Mouse (Mus musculus): ENCODE results near the gene Phpt1. TPM values are rescaled to one million over a fixed set of nuclear protein-coding genes. Genes with fewer than 3 reads are reported as not detected.

Phpt1 gene
- polyA plus RNA-seq, 1 experiment from 2014 or later, result 209 TPM

- WGBS, result 10% methylated on average over 43 of the region's 43 CpGs
Observed at GRCm38 (mm10) chr2:25545996-25546810, 28.8 kb downstream of the Phpt1 start.

GRCm38 (mm10) chr2:25541644-25542367 is 33.2 kb downstream of the Phpt1 start:
- no peak overlapping the region for H3K4me2 ChIP-seq (ENCODE audit: low read depth, low read length)
- no peak overlapping the region for H3K9ac ChIP-seq (replicated peaks; ENCODE audit: low read depth, low read length)
- WGBS, result 81% methylated on average over 10 of the region's 10 CpGs
- no peaks in the 10 kb centered on the region for H3K27me3 ChIP-seq (ENCODE audit: control insufficient read depth, insufficient read depth, low read length)
- H3K27ac ChIP-seq (ENCODE audit: low read depth, low read length), result no peak overlapping the region
- H3K4me1 ChIP-seq (ENCODE audit: control insufficient read depth, insufficient read depth, low read length), result 0 out of 2 replicates have a peak, but pooled peaks cover 5% of the 10 kb centered on the region
- H3K4me3 ChIP-seq (ENCODE audit: low read depth, low read length), result no peak overlapping the region
- no peaks in the 10 kb centered on the region for H3K9me3 ChIP-seq (ENCODE audit: control insufficient read depth, low read length)
- H3K36me3 ChIP-seq (ENCODE audit: control insufficient read depth, insufficient read depth, low read length), result no peaks in the 10 kb centered on the region
- no peak for ATAC-seq (ENCODE audit: low read depth)

More at GRCm38 (mm10) chr2:25545996-25546810, 28.8 kb downstream of the Phpt1 start:
- no peak overlapping the region for H3K27ac ChIP-seq (ENCODE audit: low read depth, low read length)
- no peaks in the 10 kb centered on the region for H3K27me3 ChIP-seq (ENCODE audit: control insufficient read depth, insufficient read depth, low read length)
- peak overlapping the region; percentile 52 for H3K9ac ChIP-seq (replicated peaks; ENCODE audit: low read depth, low read length)
- 0 out of 2 replicates have a peak, but pooled peaks cover 8% of the 10 kb centered on the region for H3K4me1 ChIP-seq (ENCODE audit: control insufficient read depth, insufficient read depth, low read length)
- ATAC-seq (ENCODE audit: low read depth), result peak; percentile 68
- peak overlapping the region; percentile 53 for H3K4me3 ChIP-seq (ENCODE audit: low read depth, low read length)
- no peaks in the 10 kb centered on the region for H3K36me3 ChIP-seq (ENCODE audit: control insufficient read depth, insufficient read depth, low read length)
- no peaks in the 10 kb centered on the region for H3K9me3 ChIP-seq (ENCODE audit: control insufficient read depth, low read length)
- peak overlapping the region; percentile 58 for H3K4me2 ChIP-seq (ENCODE audit: low read depth, low read length)

GRCm38 (mm10) chr2:25540541-25540948 is 34.5 kb downstream of the Phpt1 start:
- Histone ChIP-seq H3K4me2 (ENCODE audit: low read depth, low read length) (no peak overlapping the region), H3K9me3 (ENCODE audit: control insufficient read depth, low read length) (no peaks in the 10 kb centered on the region), H3K4me3 (ENCODE audit: low read depth, low read length) (no peak overlapping the region), H3K27ac (ENCODE audit: low read depth, low read length) (no peak overlapping the region), H3K9ac (replicated peaks; ENCODE audit: low read depth, low read length) (no peak overlapping the region), H3K36me3 (ENCODE audit: control insufficient read depth, insufficient read depth, low read length) (0 out of 2 replicates have a peak, but pooled peaks cover 7% of the 10 kb centered on the region), H3K4me1 (ENCODE audit: control insufficient read depth, insufficient read depth, low read length) (no peaks in the 10 kb centered on the region), H3K27me3 (ENCODE audit: control insufficient read depth, insufficient read depth, low read length) (no peaks in the 10 kb centered on the region)
- WGBS, result 98% methylated on average over 4 of the region's 4 CpGs
- ATAC-seq (ENCODE audit: low read depth), result no peak

- H3K4me1 ChIP-seq (ENCODE audit: control insufficient read depth, insufficient read depth, low read length), result no peaks in the 10 kb centered on the region
- no peak for ATAC-seq (ENCODE audit: low read depth)
- WGBS, result 92% methylated on average over 8 of the region's 8 CpGs
Observed at GRCm38 (mm10) chr2:25536531-25536930, 38.5 kb downstream of the Phpt1 start.

GRCm38 (mm10) chr2:25534866-25535182 is 40.2 kb downstream of the Phpt1 start:
- ATAC-seq (ENCODE audit: low read depth), result no peak
- 96% methylated on average over 2 of the region's 2 CpGs for WGBS
- peaks cover 16% of the 10 kb centered on the region; the same call in 1 of the 2 replicates for H3K36me3 ChIP-seq (ENCODE audit: control insufficient read depth, insufficient read depth, low read length)
- no peak overlapping the region for H3K4me2 ChIP-seq (ENCODE audit: low read depth, low read length)
- H3K4me1 ChIP-seq (ENCODE audit: control insufficient read depth, insufficient read depth, low read length), result no peaks in the 10 kb centered on the region
- no peaks in the 10 kb centered on the region for H3K27me3 ChIP-seq (ENCODE audit: control insufficient read depth, insufficient read depth, low read length)
- no peak overlapping the region for H3K9ac ChIP-seq (replicated peaks; ENCODE audit: low read depth, low read length)
- no peak overlapping the region for H3K27ac ChIP-seq (ENCODE audit: low read depth, low read length)
- no peak overlapping the region for H3K4me3 ChIP-seq (ENCODE audit: low read depth, low read length)
- H3K9me3 ChIP-seq (ENCODE audit: control insufficient read depth, low read length), result no peaks in the 10 kb centered on the region

More at GRCm38 (mm10) chr2:25536531-25536930, 38.5 kb downstream of the Phpt1 start:
- Histone ChIP-seq H3K4me3 (ENCODE audit: low read depth, low read length) (no peak overlapping the region), H3K27ac (ENCODE audit: low read depth, low read length) (no peak overlapping the region), H3K27me3 (ENCODE audit: control insufficient read depth, insufficient read depth, low read length) (no peaks in the 10 kb centered on the region), H3K4me2 (ENCODE audit: low read depth, low read length) (no peak overlapping the region), H3K9ac (replicated peaks; ENCODE audit: low read depth, low read length) (no peak overlapping the region), H3K9me3 (ENCODE audit: control insufficient read depth, low read length) (no peaks in the 10 kb centered on the region), H3K36me3 (ENCODE audit: control insufficient read depth, insufficient read depth, low read length) (0 out of 2 replicates have a peak, but pooled peaks cover 12% of the 10 kb centered on the region)

GRCm38 (mm10) chr2:25534178-25534865 is 40.7 kb downstream of the Phpt1 start:
- H3K9ac ChIP-seq (replicated peaks; ENCODE audit: low read depth, low read length), result no peak overlapping the region
- no peak for ATAC-seq (ENCODE audit: low read depth)
- WGBS, result 96% methylated on average over 3 of the region's 3 CpGs

GRCm38 (mm10) chr2:25533707-25534106 is 41.3 kb downstream of the Phpt1 start:
- Histone ChIP-seq H3K27me3 (ENCODE audit: control insufficient read depth, insufficient read depth, low read length) (no peaks in the 10 kb centered on the region), H3K9ac (replicated peaks; ENCODE audit: low read depth, low read length) (no peak overlapping the region), H3K9me3 (ENCODE audit: control insufficient read depth, low read length) (no peaks in the 10 kb centered on the region), H3K4me3 (ENCODE audit: low read depth, low read length) (no peak overlapping the region), H3K36me3 (ENCODE audit: control insufficient read depth, insufficient read depth, low read length) (peaks cover 16% of the 10 kb centered on the region; the same call in 1 of the 2 replicates), H3K4me1 (ENCODE audit: control insufficient read depth, insufficient read depth, low read length) (no peaks in the 10 kb centered on the region), H3K27ac (ENCODE audit: low read depth, low read length) (no peak overlapping the region), H3K4me2 (ENCODE audit: low read depth, low read length) (no peak overlapping the region)
- 95% methylated on average over 2 of the region's 2 CpGs for WGBS
- no peak for ATAC-seq (ENCODE audit: low read depth)

More at GRCm38 (mm10) chr2:25534178-25534865, 40.7 kb downstream of the Phpt1 start:
- Histone ChIP-seq H3K4me3 (ENCODE audit: low read depth, low read length) (no peak overlapping the region), H3K27me3 (ENCODE audit: control insufficient read depth, insufficient read depth, low read length) (no peaks in the 10 kb centered on the region), H3K9me3 (ENCODE audit: control insufficient read depth, low read length) (no peaks in the 10 kb centered on the region), H3K36me3 (ENCODE audit: control insufficient read depth, insufficient read depth, low read length) (peaks cover 16% of the 10 kb centered on the region; the same call in 1 of the 2 replicates), H3K27ac (ENCODE audit: low read depth, low read length) (no peak overlapping the region), H3K4me1 (ENCODE audit: control insufficient read depth, insufficient read depth, low read length) (no peaks in the 10 kb centered on the region), H3K4me2 (ENCODE audit: low read depth, low read length) (no peak overlapping the region)

GRCm38 (mm10) chr2:25526510-25527302 is 48.3 kb downstream of the Phpt1 start:
- H3K27ac ChIP-seq (ENCODE audit: low read depth, low read length), result no peak overlapping the region
- WGBS, result 94% methylated on average over 9 of the region's 9 CpGs
- no peaks in the 10 kb centered on the region for H3K4me1 ChIP-seq (ENCODE audit: control insufficient read depth, insufficient read depth, low read length)
- no peaks in the 10 kb centered on the region for H3K9me3 ChIP-seq (ENCODE audit: control insufficient read depth, low read length)
- no peak overlapping the region for H3K9ac ChIP-seq (replicated peaks; ENCODE audit: low read depth, low read length)
- ATAC-seq (ENCODE audit: low read depth), result no peak
- no peak overlapping the region for H3K4me3 ChIP-seq (ENCODE audit: low read depth, low read length)
- H3K27me3 ChIP-seq (ENCODE audit: control insufficient read depth, insufficient read depth, low read length), result no peaks in the 10 kb centered on the region
- H3K36me3 ChIP-seq (ENCODE audit: control insufficient read depth, insufficient read depth, low read length), result peaks cover 41% of the 10 kb centered on the region
- H3K4me2 ChIP-seq (ENCODE audit: low read depth, low read length), result no peak overlapping the region
